Mouse (Mus musculus) forebrain, postnatal 0 days (tissue): ENCODE measurements around the gene Higd1b. TPM values are rescaled to one million over a fixed set of nuclear protein-coding genes. Genes with fewer than 3 reads are reported as not detected.

ENCODE experiments used
- ATAC-seq: fragments of 200-750 bp; cut with Nextera tagmentation; 2 replicates; pipeline ENCODE4 v1.8.0; 2017; ENCODE audit warnings: mild to moderate bottlenecking, moderate library complexity
- DNase-seq: peaks from one replicate; pipeline ENCODE4 v3.0.0-alpha.2; 2015
- H3K27ac ChIP-seq: fragments of 300-500 bp; sonication (generic); 2 replicates; pipeline ENCODE4 v1.5.1; 2014; ENCODE audit warnings: low read depth, mild to moderate bottlenecking, antibody characterized with exemption, low read length, moderate library complexity, mixed read lengths
- H3K27me3 ChIP-seq: fragments of 300-500 bp; sonication (generic); 2 replicates; pipeline ENCODE4 v1.6.1; 2014; ENCODE audit warnings: mild to moderate bottlenecking, low read length, mixed read lengths; ENCODE audit not compliant: insufficient read depth
- H3K36me3 ChIP-seq: fragments of 300-500 bp; sonication (generic); 2 replicates; pipeline ENCODE4 v1.6.1; 2014; ENCODE audit warnings: mild to moderate bottlenecking, moderate library complexity; ENCODE audit not compliant: insufficient read depth
- H3K4me1 ChIP-seq: fragments of 300-500 bp; sonication (generic); 2 replicates; pipeline ENCODE4 v1.6.1; 2014; ENCODE audit warnings: antibody characterized with exemption; ENCODE audit not compliant: insufficient read depth
- H3K4me2 ChIP-seq: fragments of 300-500 bp; sonication (generic); 2 replicates; pipeline ENCODE4 v1.6.1; 2014; ENCODE audit warnings: low read depth, mild to moderate bottlenecking, moderate library complexity
- H3K4me3 ChIP-seq: fragments of 300-500 bp; sonication (generic); 2 replicates; pipeline ENCODE4 v1.5.1; 2014; ENCODE audit warnings: low read depth, low read length, mixed read lengths
- H3K9ac ChIP-seq: fragments of 300-500 bp; sonication (generic); 2 replicates; pipeline ENCODE4 v1.6.1; 2014; ENCODE audit warnings: mild to moderate bottlenecking
- H3K9me3 ChIP-seq: fragments of 300-500 bp; sonication (generic); 2 replicates; pipeline ENCODE4 v1.6.1; 2016; ENCODE audit warnings: low read length
- CTCF ChIP-seq: sonication (generic); IDR thresholded peaks from 2 replicates; pipeline ENCODE4 v1.5.1; 2016; ENCODE audit warnings: antibody characterized with exemption, control low read depth, low read depth
- WGBS: fragments of 180-500 bp; shearing (Covaris S2); extraction: QIAGEN DNeasy Blood & Tissue Kit; methylation state at CpG from one replicate; pipeline ENCODE4 v1.1.7; 2014; 5-methylcytosine and 5-hydroxymethylcytosine counted together
- polyA plus RNA-seq: library from polyadenylated mRNA; unstranded; fragments of >200 nt; fragmentation: Nextera tagmentation; extraction: Ambion mirVana; gene quantifications from 2 replicates; pipeline ENCODE4 v1.2.1, GENCODE M21; 2015
- total RNA-seq: library from RNA; depleted of rRNA; stranded (reverse); fragments of >200 nt; gene quantifications from 2 replicates; pipeline ENCODE4 v1.2.3, GENCODE M21; 2014

The Higd1b gene
- total and polyA plus RNA-seq, 2 experiments from 2014 or later = 5.3 to 13.8 TPM

DNA sequence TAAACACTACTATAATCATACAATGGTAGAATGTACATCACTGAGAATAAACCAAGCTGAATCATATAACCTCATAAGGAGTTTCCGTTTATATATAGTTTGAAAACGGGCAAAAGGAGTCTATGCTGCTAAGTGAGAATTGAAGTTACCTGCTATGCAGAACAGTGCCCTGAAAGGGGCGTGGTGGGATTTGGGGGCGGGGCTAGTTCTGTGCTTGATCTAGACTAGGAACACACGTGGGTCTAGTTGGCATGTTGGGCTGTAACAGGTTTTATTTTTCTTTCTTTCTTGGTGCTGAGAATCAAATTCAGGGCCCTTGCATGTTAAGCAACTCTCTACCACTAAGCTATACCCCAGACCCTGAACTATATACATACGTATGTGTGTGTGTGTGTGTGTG lies 14.4 kb upstream of the Higd1b start:
- Histone ChIP-seq H3K27me3 (no peaks in the 10 kb centered on the region), H3K4me1 (0 out of 2 replicates have a peak, but pooled peaks cover 4% of the 10 kb centered on the region), H3K36me3 (no peaks in the 10 kb centered on the region), H3K4me3 (no peak overlapping the region), H3K9ac (no peak overlapping the region), H3K9me3 (no peaks in the 10 kb centered on the region), H3K4me2 (no peak overlapping the region), H3K27ac (no peak overlapping the region)
- TF ChIP-seq CTCF = no peak
- DNase-seq = no peak
- 56% methylated on average over 6 of the region's 6 CpGs for WGBS
- ATAC-seq = no peak

DNA sequence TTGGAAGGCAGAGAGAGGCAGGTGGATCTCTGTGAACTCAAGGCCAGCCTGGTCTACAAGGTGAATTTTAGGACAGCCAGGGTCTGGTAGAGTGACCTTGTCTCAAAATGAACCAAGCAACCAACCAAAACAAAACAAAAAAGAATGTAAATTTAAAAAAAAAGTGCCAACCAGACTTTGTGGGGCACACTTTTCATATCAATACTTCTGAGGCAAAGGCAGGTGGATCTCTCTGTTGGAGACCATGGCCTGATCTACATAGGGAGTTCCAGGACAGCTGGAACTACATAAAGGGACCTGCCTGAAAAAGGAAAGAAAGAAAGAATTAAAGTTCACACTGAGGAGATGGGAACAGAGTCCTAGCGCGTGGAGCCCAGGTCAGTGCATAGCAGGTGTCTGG lies 9.2 kb upstream of the Higd1b start:
- Histone ChIP-seq H3K9me3 (no peaks in the 10 kb centered on the region), H3K4me2 (no peak overlapping the region), H3K4me1 (no peaks in the 10 kb centered on the region), H3K4me3 (no peak overlapping the region), H3K9ac (no peak overlapping the region), H3K27ac (no peak overlapping the region), H3K27me3 (no peaks in the 10 kb centered on the region), H3K36me3 (no peaks in the 10 kb centered on the region)
- WGBS = 70% methylated on average over 2 of the region's 2 CpGs
- no peak for DNase-seq
- no peak for TF ChIP-seq CTCF
- no peak for ATAC-seq

DNA sequence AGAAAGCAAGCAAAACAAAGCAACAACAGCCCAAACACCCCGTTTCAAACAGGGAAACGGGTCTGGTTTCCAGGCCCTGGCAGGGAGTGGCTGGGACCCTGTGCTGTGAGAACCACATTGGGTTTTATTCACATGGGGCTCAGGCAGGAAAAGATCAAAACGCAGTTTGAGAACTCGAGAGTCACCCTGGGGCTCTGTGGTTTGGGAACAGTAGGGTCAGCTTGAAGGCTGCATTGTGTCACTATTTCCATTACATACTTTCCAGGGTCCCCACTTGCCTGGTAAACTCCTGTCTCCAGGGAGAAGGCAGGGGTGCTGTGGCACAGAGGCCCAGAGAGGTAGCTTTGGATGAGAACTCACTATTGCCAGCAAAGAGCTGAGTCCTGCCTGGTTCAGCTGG lies 8.6 kb upstream of the Higd1b start:
- Histone ChIP-seq H3K27ac (no peak overlapping the region), H3K36me3 (no peaks in the 10 kb centered on the region), H3K27me3 (no peaks in the 10 kb centered on the region), H3K9me3 (no peaks in the 10 kb centered on the region), H3K4me2 (no peak overlapping the region), H3K4me3 (no peak overlapping the region), H3K4me1 (no peaks in the 10 kb centered on the region), H3K9ac (no peak overlapping the region)
- DNase-seq = no peak
- 66% methylated on average over 4 of the region's 4 CpGs for WGBS
- TF ChIP-seq CTCF = no peak
- ATAC-seq = no peak

DNA sequence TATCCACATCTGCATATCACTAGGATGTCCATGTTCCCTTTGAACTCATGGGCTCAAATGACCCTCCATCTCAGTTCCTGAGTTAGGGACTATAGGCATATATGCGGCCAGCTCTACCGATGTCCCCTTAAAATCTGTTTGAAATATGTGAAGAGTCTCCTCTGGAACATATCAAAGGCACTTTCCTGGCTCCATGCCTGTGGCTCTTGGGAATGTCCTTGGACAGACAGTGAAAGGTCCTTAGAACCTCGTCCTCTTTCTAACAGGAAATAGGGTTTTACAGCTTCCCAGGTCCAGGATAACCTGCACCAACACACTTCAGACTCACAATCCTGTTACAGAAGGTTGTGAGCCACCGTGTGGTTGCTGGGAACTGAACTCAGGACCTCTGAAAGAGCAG lies 5.4 kb upstream of the Higd1b start:
- H3K27ac ChIP-seq = no peak overlapping the region
- DNase-seq (no peak), ATAC-seq (no peak)
- no peaks in the 10 kb centered on the region for H3K9me3 ChIP-seq
- H3K36me3 ChIP-seq = no peaks in the 10 kb centered on the region
- no peak overlapping the region for H3K4me3 ChIP-seq
- WGBS = 78% methylated on average over 4 of the region's 4 CpGs
- no peak for TF ChIP-seq CTCF
- H3K4me1 ChIP-seq = no peaks in the 10 kb centered on the region
- H3K4me2 ChIP-seq = no peak overlapping the region
- no peak overlapping the region for H3K9ac ChIP-seq
- H3K27me3 ChIP-seq = no peaks in the 10 kb centered on the region

DNA sequence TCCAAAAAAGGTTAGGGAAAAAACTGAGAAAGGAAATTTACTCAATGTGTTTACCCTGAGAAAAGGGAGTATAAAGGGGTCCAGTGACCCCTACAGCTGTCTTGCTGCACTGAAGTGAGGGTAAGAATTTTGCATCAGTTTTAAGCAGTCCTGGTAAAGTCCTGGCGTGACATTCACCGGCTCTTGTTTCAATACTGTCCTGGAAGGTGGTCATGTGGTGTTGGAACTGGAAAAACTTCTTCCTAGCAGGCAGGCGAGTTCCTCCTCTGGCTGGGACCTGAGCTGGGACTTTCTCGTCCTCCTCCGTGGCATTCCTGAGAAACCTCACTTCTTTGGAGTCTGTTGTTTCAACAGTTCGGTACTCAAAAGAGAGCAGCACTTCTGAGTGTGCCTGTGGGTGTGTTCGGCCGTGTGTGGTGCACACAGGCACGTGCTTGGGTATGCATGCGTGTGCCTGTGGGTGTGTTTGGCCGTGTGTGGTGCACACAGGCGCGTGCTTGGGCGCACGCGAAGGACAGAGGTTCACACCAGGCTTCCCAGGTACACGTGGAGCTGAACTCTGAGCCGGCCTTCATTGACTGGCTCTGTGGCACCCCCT lies 2.9 kb upstream of the Higd1b start:
- 69% methylated on average over 18 of the region's 18 CpGs for WGBS
- no peak overlapping the region for H3K27ac ChIP-seq

DNA sequence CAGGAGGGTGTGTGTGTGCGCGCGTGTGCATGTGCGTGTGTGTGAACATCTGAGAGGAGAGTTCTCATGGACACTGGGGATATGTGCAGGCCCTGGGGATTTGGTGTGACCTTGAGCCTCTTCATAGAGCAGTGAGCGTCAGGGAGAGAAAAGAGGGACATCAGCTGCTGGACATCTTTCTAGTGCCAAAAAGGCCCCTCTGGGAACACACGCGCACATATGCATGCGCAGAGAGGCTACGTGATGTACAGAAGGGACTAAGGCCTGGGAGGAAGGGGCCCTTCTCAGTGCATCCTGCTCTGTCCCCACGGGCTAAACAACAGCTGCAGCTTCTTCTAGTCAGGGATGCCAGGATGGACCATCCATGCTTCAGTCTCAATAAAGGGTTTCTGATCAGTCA lies 1.4 kb upstream of the Higd1b start:
- no peak for DNase-seq
- Histone ChIP-seq H3K27me3 (no peaks in the 10 kb centered on the region), H3K4me2 (no peak overlapping the region), H3K27ac (no peak overlapping the region), H3K36me3 (peaks cover 25% of the 10 kb centered on the region), H3K9me3 (no peaks in the 10 kb centered on the region), H3K9ac (no peak overlapping the region), H3K4me1 (no peaks in the 10 kb centered on the region), H3K4me3 (no peak overlapping the region)
- WGBS = 86% methylated on average over 10 of the region's 10 CpGs
- no peak for ATAC-seq
- no peak for TF ChIP-seq CTCF

More for the DNA sequence above, 2.9 kb upstream of the Higd1b start:
- no peak for DNase-seq
- Histone ChIP-seq H3K36me3 (peaks cover 12% of the 10 kb centered on the region), H3K4me1 (no peaks in the 10 kb centered on the region), H3K4me3 (no peak overlapping the region), H3K9me3 (no peaks in the 10 kb centered on the region), H3K9ac (no peak overlapping the region), H3K27me3 (no peaks in the 10 kb centered on the region), H3K4me2 (no peak overlapping the region)
- TF ChIP-seq CTCF = no peak
- no peak for ATAC-seq

DNA sequence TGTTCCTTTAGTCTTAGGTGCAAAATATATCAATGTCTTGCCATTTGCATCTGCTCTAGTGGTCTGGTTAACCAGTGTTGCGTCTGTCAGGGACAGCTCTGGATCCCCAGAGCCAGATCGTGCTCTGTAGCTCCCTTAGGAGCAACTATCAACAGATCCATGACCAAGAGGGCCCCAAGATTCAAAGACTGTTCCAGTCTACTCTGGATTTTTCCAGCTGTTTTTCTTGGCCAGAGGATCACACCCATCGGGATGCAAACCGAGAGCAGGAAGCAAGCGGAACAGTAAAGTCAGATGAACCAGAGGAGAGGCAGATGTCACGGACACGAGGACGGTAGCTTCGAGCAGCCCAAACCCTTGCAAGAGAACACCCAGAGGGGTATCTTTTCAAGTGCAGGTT lies 497 bp downstream of the Higd1b start:
- H3K9me3 ChIP-seq = no peaks in the 10 kb centered on the region
- ATAC-seq (no peak), DNase-seq (no peak)
- no peak for TF ChIP-seq CTCF
- no peaks in the 10 kb centered on the region for H3K4me1 ChIP-seq
- 90% methylated on average over 9 of the region's 9 CpGs for WGBS
- no peak overlapping the region for H3K4me3 ChIP-seq
- H3K4me2 ChIP-seq = no peak overlapping the region
- no peak overlapping the region for H3K9ac ChIP-seq
- no peaks in the 10 kb centered on the region for H3K27me3 ChIP-seq
- H3K36me3 ChIP-seq = peaks cover 42% of the 10 kb centered on the region
- H3K27ac ChIP-seq = no peak overlapping the region

DNA sequence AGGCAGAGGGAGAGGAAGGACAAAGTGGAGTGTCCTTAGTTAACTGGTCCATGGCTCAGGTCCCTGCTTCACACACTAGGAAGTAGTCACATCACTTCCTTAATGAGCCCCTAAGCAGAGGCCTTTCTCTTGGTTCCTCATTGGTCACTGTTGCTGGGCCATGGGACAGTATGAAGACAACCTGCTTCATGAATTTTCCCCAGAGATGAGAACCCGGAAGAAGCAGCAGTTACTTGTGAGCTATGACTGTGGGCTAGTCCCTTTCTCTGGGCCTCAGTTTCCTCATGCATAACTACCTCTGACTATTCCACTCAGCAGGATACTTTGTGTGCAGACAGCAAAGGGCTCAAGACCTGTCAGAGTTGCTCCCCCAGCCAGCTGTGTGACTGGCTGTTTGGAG lies 1.7 kb downstream of the Higd1b start:
- Histone ChIP-seq H3K4me3 (no peak overlapping the region), H3K27ac (no peak overlapping the region), H3K27me3 (no peaks in the 10 kb centered on the region), H3K4me1 (no peaks in the 10 kb centered on the region), H3K4me2 (no peak overlapping the region), H3K9ac (no peak overlapping the region), H3K36me3 (peaks cover 52% of the 10 kb centered on the region), H3K9me3 (no peaks in the 10 kb centered on the region)
- TF ChIP-seq CTCF = no peak
- WGBS = 91% methylated on average over 1 of the region's 1 CpGs
- DNase-seq = no peak
- ATAC-seq = no peak
